Mouse (Mus musculus) adrenal gland, adult 8-10 months (tissue): ENCODE measurements around the gene Ccl6. TPM values are rescaled to one million over a fixed set of nuclear protein-coding genes. Genes with fewer than 3 reads are reported as not detected.

Experiments
- DNase-seq: peaks from one replicate; pipeline ENCODE4 v3.0.0; 2022
- total RNA-seq, 4 experiments: library from RNA; stranded (reverse); gene quantifications; 2 replicates each; pipeline ENCODE4 v1.2.4; 2022

Gene Ccl6
- total RNA-seq, 4 experiments from 2014 or later, result 11.5 to 22.0 (median 14.3) TPM

DNA sequence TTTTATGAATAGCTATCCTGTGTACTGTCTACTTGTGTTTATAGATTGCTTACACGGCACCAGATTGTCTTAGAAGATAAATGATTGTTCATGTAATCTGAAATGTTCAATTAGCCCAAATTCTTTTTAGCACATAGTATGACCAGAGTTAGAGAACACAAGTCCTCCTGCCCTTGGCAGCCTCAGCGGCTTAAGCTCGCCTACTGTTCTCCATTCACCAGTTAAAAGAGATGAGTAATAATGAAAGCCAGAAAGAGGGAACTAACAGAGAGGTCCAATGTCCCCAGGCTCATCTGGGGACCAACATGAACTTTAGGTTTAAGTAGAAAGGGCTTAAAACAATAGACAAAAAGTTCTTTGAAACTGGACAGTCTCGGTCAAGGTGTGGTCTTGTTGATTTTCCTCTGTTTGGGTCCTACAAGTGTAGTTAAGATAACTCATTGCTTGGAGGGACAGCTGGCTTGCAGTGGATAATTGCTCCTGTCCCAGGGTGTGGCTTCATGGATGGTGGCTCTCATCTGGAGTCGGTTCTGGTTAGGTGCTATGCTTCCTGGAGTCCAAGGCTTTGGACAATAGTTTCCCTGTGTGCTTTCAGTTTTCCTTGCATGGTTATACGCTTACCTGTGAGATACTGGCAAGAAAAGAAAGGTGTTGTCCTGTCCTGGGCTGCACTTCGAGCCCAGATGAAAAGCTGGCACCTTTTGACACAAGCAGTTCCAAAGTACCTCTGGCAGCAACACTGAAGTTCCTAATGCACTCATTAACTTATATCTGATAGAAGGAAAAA lies 3.0 kb upstream of the Ccl6 start:
- no peak for DNase-seq

DNA sequence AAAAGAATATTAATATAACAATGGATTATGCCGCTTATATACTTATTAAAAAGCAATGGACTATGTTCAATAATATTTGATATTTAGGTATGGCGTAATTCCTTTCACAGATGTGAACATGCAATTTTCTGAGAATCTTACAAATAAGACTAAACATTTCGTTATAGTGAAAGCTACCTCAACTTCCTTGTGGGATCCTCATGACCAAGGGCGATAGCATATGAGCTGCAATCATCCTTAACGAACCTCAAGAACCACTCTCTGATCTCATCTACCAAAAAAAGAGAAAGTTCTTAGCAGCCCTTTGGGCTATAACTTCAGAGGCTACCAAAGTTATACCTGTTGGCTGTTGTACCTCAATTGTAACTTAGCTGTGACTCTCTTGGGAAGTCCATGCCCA lies 566 bp upstream of the Ccl6 start:
- no peak for DNase-seq

DNA sequence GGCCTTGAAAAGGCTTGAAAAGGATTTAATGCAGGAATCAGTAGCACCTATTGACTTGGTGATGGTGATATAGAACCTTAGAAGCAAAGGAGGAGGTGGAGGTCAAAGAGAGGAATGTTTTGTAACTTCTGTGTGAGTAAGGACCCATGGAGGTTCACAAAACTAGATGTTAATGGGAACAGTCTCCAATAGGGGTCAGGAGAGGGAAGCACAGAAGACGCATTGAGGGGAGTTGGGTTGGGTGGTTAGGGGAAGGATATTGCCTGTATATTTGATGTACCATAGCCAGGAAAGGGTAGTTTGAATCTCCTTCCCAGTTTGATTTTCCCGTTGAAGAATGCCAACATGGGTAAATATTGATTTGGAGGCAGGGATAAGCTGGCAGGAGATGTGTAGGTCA lies 8.7 kb downstream of the Ccl6 start:
- no peak for DNase-seq

DNA sequence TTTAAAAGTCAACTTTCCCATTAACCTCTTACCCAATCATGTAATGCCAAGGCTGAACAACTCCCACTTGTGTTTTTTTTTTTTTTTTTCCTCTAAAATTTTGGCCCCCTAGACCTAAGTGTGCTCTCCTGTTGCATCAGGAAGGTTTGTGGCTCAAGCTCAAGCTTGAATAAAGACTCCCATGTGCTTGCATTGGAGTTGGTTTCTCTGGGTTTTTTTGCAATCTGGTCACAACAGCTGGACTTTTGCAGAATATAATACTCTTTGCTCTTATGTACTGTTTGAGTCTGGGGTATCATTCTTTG lies 9.5 kb downstream of the Ccl6 start:
- DNase-seq, result no peak

DNA sequence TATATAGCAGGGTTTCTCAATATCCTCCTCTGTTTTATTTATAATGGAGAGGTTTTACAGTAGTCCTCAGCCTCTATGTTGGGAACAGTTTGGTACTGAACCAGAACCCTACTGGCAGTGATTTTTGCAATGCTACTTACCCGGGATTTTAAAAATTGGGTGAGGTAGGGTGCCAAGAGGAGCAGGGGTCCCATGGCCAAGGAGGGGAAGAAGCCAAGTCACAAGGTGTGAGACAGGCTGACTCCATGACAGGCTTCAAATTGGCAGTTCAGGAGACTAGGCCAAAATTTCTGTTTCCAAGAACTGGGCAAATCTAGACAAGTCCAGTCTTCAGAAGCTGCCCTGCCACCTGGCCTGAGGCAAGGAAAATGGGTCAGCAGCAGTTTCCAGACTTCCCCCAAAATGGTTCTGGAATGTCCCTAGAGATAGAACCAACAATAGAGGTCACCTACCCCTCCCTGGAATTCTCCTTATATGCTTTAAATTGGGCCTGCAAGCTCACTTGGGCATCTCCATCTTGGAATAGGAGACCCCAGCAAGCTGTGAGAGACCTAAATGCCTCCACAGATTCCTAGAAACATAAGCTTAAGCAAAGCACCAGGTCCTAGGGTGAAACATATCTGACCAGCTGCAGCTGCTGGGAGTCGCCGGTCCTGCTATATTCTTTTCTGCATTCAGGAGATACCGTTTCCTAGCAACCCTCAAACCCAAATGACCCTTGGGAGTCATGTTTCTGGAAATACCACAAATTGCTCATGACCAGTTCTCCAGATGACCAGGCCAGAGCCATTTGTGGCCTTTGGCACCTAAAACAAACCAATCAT lies 10.0 kb downstream of the Ccl6 start:
- peak; percentile 27 for DNase-seq

DNA sequence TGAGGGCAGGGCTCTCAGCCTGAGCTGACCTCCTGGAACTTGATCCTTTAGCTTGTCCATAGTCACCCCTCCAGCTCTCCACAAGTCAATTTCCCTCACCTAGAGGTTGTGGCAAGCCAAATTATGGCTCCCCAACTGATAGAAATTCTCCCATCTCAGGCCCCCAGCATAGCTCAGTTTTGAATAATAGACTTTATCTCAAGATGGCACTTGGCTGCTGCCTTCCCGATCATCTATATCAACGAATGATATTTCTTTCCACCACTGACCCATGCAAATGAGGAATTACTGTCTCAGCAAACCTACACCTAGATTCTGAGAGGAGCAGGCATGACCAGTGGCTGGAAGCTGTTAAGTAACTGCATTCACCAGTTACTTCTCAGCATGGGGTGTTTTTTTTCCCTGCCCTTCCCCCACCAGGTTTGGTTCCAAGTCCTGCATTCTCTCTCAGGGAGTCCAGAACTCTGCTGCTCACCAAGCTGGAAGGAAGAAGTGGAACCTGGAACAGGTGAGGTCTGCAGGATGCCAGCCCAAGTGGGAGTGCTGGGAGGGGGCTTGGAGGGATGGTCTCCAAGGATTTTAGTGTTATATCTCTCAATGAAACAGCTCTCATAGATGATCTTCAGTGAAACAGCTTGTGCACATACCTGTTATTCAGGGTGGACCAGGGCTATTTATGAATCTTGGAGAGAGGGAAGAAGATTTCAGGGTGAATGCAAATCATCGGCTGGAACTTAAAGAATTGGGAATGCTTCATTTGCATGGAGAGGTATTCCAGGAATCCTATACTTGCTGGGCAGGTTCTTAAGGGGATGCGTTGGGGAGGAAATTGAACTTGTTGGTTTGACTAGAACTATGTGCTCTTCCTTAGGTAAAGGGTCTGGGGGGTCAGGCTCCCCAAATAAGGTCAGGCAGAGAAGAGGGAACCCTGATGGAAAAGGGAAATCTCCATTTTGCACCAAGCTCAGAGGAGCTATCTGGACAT lies 11.0 kb downstream of the Ccl6 start:
- no peak for DNase-seq

DNA sequence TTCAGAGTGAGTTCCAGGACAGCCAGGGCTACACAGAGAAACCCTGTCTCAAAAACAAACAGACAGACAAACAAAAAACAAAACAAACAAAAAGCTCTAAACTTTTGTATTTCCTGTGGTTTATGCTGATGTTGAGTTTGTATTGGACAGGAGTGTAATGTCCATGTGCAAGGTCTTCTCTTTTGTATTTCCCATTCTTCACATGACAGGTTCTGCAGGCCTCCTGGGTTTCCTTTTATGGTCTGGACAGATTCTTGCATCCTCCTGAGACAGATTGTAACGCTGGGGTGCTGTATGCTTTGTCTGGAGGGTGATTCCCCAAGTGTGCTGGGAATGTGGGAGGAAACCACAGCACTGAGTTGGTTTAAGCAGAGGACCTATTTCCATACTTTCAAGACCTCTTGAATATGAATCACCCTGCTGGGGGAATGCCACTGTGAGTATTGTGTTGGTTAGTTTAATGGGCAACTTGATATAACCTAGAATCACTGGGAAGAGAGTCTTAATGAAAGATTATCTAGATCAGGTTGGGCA lies 12.1 kb downstream of the Ccl6 start:
- no peak for DNase-seq

DNA sequence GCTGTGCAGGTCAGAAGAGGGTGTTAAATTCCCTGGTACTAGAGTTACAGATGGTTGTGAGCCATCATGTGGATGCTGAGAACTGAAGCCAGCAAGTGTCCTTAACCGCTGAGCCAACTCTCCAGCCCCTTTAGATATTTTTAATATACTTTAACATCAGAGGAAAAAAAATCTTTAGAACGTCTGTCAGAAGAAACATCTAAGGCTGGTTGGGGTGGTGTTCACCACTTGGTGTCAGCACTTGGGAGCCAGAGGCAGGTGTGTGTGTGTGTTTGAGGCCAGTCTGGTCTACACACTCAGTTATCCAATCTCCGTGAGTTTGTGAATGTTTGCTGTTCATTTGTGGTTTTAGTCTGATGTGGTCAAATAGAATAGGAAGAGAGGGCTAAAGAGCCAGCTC lies 13.9 kb downstream of the Ccl6 start:
- DNase-seq, result no peak

DNA sequence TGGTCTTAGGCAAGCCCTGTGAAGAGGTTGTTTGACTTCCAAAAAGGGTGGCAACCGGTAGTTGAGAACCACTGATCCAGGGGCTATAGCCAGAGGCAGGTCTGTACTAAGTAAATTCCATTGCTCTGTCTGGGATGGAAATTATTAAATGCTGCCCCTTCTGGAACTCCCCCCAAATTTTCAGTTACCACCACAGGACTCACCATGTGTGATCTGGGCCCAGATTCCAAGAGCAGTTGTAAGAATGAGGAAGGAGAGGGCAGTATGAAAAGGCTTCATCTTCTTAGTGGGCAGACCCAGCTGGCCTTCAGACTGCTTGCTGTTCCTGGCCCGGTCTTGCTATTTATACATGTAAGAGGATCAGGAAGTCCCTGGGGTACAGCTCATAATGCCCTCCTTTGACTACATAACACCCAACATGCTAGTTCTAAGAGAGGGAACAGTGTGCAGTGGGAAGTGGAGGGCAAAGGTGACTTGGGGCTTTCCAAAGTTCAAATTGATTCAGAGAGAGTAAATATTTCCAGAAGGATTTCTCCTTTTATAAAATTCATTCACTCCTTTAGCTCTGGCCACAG lies 14.6 kb downstream of the Ccl6 start, which contains the start of gene Ccl9:
TSS of gene Ccl9 (minus strand) at position 451 of the 575 bp plus-strand sequence.
- DNase-seq, result no peak

DNA sequence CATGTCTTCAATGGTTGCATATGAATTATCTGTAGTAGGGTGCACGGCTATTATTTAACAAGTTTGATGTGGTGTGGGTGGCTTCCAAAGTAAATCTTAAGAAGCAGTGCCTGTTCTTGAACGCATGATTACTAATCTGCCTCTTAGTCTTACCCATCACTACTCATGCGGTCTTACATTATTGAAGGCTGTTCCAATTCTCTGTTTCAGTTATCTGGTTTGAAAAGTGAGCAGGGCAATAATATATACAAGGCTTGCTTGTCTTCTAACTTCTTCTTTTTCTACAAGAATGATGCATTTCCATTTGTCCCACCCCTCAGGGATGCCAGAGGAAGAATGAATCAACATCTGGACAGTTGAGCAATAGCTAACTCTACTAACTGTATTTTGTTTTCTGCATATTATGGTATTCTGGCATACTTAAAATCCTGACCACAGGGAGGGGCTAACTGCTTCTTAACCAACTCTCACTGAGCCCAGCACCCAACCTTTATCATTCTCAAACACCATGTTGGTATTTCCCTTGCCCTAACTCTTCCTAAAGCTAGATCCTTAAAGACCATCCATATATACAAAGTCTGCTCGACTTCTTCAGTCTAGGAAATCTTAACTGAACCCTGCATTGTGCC lies 15.8 kb downstream of the Ccl6 start:
- DNase-seq, result no peak

DNA sequence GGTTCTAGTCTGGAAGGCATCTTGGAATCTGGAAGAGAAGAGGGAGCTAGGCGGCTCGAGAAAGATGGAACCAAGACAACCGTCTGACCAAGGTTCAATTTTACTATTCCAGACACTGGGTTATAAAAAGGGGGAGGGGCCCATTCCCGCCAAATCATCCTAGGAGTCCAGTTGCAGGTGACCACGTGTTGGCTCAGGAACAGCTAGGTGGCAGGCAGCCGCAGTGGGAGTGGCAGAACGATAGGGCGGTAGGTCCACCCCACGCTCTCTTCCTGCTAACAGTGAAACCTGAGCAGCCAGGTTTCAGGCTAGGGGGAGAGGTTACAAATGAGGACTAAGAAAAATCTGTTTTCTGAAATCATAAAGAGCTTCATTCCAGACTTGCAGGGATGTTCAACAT lies 20.1 kb downstream of the Ccl6 start:
- DNase-seq, result no peak

DNA sequence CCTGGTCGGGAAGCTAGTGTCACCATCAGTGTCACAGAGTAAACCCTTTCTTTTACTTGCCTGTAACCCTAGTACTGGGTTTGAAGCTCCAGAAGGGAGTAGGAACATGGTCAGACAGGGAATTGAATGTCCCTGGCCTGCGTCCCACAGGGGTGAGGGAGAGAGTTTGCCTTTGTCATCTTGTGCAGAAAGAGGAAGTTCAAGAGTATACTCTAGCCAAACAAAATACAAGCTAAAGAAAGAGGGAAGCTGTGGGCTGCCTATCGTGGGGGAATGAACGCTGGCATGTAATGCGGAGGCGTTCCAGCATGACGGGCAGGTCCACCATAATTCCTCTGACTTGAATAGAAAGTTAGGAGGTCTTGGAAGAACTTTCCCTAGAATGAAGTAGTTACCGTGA lies 20.7 kb downstream of the Ccl6 start:
- DNase-seq, result no peak

DNA sequence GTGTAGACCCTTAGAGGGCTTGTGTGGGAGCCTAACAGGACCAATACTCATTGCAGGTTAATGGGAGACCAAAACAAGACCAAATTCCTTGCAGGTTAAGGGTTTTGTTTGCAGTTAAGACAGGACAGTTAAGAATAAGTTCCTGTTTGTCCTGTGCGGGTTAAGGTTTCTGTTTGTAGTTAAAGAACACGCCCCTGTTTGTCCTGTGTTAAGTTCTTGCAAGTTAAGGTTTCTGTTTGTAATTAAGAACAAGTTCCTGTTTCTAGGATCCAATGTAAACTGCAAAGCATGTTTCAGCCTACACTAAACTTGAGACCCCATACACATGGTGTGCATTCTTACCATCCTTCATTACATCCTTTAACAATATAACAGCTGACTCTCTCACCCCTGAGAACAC lies 22.7 kb downstream of the Ccl6 start:
- DNase-seq, result no peak

DNA sequence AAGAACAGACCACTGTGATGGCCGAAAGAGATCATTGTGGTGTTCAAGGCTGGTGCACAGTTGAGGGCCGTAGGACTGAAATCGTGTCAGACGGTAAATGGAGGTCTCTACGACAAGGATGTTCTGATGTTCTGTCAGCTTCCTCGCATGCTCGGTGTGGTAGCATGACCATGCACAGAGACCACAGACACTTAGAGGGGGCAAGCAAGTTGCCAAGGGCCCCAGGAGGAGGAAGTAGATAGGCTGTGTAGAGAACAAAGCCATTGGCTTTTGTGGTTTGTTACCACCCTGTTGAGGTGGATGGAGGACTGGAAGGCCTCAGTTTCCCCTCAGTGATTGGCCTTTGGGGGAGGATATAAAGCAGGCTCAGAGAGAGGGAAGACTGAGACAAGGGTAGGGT lies 23.6 kb downstream of the Ccl6 start:
- DNase-seq, result no peak

DNA sequence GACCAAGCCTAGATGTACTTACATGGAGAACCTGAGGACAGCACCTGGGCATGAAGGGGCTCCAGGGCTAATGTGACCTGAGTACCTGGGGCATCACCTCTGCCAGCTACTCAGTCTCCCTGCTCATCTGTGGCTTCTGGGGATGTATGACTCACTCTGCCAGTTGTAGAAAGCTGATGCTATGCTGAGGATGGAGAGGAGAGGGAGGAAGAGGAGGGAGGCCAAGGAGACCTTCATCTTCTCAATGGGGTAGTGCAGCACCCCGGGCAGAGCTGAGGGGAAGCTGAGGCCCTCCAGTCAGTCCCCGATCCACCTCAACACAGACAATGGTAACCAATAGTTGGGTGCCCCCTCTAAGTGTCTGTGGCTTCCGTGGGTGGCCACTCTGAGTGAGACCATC lies 24.1 kb downstream of the Ccl6 start:
- DNase-seq, result no peak

DNA sequence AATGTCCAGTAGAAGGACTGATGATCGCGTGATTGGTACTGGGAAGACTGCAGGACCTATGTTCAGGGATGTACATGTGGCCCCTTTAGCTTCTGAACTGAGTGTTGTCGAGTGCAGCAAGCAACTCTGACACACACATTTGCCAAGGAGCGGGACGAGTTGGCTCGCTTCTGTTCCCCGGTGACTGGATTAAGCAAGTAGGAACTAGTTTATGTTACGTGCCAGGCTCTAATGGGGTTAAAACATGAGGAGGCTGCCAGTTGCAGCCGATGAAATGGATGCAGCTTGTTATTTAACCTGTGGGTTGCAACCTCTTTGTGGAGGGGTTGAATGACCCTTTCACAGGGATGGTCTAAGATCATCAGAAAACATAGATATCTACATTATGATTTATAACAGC lies 24.8 kb downstream of the Ccl6 start:
- DNase-seq, result no peak

DNA sequence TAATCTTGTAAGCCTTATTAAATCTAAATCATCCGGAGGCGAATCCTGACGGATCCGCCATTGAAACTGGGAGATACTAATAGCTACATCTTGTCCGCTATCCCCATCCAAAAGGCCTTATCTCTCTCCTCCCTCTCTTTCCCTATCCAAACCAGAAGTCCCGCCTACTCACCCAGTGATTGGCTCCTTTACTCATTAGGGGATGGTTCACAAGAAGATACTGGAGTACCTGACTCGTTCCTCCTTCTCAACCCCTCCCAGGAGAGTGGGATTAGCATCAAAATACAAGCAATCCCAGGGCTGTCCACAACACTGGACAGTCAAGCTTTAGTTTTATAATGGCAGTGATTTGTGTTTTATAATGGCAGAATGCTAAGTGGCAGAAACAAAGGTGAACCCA lies 25.6 kb downstream of the Ccl6 start:
- no peak for DNase-seq

DNA sequence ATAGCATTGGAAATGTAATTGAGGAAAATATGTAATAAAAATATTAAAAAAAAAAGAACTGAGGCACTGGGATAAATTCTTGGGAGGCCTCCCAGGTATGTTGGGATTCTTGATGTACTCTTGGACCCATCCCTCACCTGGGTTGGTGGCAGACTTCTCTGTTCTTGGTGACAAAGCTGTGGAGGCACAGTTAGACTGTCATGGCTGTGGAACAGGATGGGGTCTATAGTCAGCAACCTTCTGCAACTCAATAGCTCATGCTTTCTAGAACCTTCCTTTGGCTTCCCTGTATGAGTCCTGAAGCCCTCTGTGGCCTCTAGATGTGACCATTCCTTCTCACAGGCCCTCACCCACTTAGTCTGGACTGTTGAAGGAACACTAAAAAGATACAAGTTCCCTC lies 26.3 kb downstream of the Ccl6 start:
- no peak for DNase-seq

DNA sequence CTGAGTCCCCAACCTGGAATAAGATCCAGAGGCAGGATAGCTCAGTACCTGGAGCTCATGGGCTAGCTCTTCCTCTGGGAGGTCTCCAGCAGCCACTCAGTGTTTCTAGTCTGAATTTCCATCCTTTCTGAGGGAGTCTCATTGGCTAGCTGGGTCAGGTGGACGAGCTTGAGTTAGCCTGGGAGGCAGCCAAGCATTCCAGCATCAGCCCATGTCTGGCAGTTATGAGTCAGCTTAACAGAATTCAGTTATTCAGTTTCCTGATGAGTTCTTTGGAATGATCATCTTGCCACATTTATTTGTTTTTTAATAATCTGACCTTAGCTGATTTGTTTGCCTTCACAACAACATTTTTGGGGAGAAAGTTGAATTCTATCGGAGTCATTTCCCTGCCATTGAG lies 29.1 kb downstream of the Ccl6 start:
- DNase-seq, result peak; percentile 14

DNA sequence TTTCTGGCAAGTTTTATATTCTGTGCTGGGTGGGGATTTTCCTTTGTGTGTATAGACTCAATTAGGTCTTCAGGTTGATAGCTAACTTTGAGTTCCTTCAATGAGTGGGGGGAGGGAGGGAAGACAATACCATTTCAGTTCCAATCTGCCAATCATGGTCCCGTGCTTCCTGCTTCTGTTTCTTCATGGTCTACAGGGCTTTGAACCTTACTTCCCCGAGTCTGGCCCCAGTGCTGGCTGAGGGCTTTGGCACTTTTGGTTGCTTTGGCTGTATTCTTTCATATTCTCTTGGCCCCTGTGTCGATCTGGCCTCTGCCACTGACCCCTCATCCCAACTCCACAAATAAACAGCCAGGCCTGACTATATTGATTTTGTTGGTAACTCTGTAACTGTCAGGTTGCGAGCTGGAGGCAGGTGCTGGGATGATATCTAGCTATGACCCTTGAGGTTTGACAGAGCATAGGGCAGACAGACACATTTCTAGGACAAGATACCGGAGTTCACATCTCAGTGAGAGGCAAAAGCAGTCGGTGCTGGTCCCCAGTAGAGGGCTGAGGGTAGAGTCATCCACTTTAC lies 30.5 kb downstream of the Ccl6 start:
- no peak for DNase-seq

DNA sequence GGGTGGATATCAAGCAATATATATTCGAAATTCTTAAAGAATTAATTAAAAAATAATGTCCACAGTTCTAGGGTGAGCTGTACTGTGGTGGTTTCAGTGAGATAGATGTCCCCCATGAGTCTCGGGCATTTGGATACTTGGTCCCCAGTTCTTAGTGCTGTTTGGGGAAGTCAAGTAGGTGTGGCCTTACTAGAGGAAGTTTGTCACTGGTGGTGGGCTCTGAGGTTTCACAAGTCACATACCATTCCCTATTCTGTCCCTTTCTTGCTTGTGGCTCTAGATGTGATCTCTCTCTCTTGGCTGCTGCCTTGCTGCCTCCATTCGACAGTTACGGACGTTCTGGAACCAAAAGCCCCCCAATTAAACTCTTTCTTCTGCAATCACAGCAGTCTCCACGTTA lies 32.5 kb downstream of the Ccl6 start:
- DNase-seq, result no peak
